Mouse (Mus musculus) bone marrow, adult 2 months (tissue): ENCODE measurements around the gene Fzd7. TPM values are rescaled to one million over a fixed set of nuclear protein-coding genes. Genes with fewer than 3 reads are reported as not detected.

Experiments
- H3K27ac ChIP-seq: fragments of 200-500 bp; 2 replicates; pipeline ENCODE4 v1.5.1; 2012; ENCODE audit warnings: low read depth, mild to moderate bottlenecking, control low read depth, inconsistent platforms, low read length; ENCODE audit not compliant: control insufficient read depth, poor library complexity, insufficient read depth
- H3K4me1 ChIP-seq: fragments of 200-500 bp; 2 replicates; pipeline ENCODE4 v1.6.1; 2011; ENCODE audit warnings: low read length; ENCODE audit not compliant: control insufficient read depth, insufficient read depth
- H3K4me3 ChIP-seq: fragments of 200-500 bp; replicated peaks from 2 replicates; pipeline ENCODE3; 2011; ENCODE audit warnings: mild to moderate bottlenecking, low read depth, low read length, control low read depth; ENCODE audit not compliant: control insufficient read depth
- CTCF ChIP-seq: fragments of 200-500 bp; IDR thresholded peaks from 2 replicates; pipeline ENCODE4 v1.5.1; 2011; ENCODE audit warnings: low read length, control low read depth; ENCODE audit not compliant: control insufficient read depth, insufficient read depth
- POLR2A ChIP-seq: fragments of 200-500 bp; IDR thresholded peaks from 2 replicates; pipeline ENCODE4 v1.6.1; 2011; ENCODE audit warnings: low read depth, mild to moderate bottlenecking, control low read depth, low read length, borderline replicate concordance; ENCODE audit not compliant: control insufficient read depth
- WGBS: fragments of 180-500 bp; shearing (Covaris S2); methylation state at CpG from one replicate; pipeline ENCODE4 v1.1.7; 2018; 5-methylcytosine and 5-hydroxymethylcytosine counted together
- polyA plus RNA-seq: library from polyadenylated mRNA; stranded (reverse); fragments of >200 nt; gene quantifications from 2 replicates; pipeline ENCODE4 v1.2.4, GENCODE M21; 2011; ENCODE audit warnings: low replicate concordance; ENCODE audit not compliant: missing spikeins, insufficient read depth, insufficient read length

Gene Fzd7
- polyA plus RNA-seq, 1 experiment, result 3.3 TPM

- WGBS, result 76% methylated on average over 3 of the region's 3 CpGs
- H3K4me3 ChIP-seq, result no peak overlapping the region
- TF ChIP-seq POLR2A, result no peak
- TF ChIP-seq CTCF, result no peak
- no peaks in the 10 kb centered on the region; the same call in 1 of the 2 replicates for H3K4me1 ChIP-seq
- H3K27ac ChIP-seq, result no peak overlapping the region
These were observed 38.0 kb upstream of the Fzd7 start for GRCm38 (mm10) chr1:59444127-59444660.

- no peak overlapping the region for H3K4me3 ChIP-seq
- WGBS, result 87% methylated on average over 5 of the region's 5 CpGs
- H3K27ac ChIP-seq, result no peak overlapping the region
- TF ChIP-seq CTCF (no peak), POLR2A (no peak)
- H3K4me1 ChIP-seq, result no peaks in the 10 kb centered on the region; the same call in 1 of the 2 replicates
These were observed 37.0 kb upstream of the Fzd7 start for GRCm38 (mm10) chr1:59445242-59445641.

GRCm38 (mm10) chr1:59448497-59449270 lies 33.5 kb upstream of the Fzd7 start:
- TF ChIP-seq CTCF (no peak), POLR2A (no peak)
- no peak overlapping the region for H3K4me3 ChIP-seq
- H3K4me1 ChIP-seq, result no peaks in the 10 kb centered on the region; the same call in 1 of the 2 replicates
- 86% methylated on average over 11 of the region's 11 CpGs for WGBS
- no peak overlapping the region for H3K27ac ChIP-seq

GRCm38 (mm10) chr1:59449423-59449822 lies 32.8 kb upstream of the Fzd7 start:
- Histone ChIP-seq H3K4me3 (no peak overlapping the region), H3K4me1 (no peaks in the 10 kb centered on the region; the same call in 1 of the 2 replicates), H3K27ac (no peak overlapping the region)
- WGBS, result 74% methylated on average over 11 of the region's 11 CpGs
- TF ChIP-seq POLR2A (no peak), CTCF (no peak)

GRCm38 (mm10) chr1:59450896-59451295 lies 31.3 kb upstream of the Fzd7 start:
- no peak overlapping the region for H3K4me3 ChIP-seq
- TF ChIP-seq CTCF, result no peak
- TF ChIP-seq POLR2A, result no peak
- 84% methylated on average over 11 of the region's 11 CpGs for WGBS
- no peaks in the 10 kb centered on the region for H3K4me1 ChIP-seq
- no peak overlapping the region for H3K27ac ChIP-seq

- no peak for TF ChIP-seq POLR2A
- TF ChIP-seq CTCF, result no peak
- no peak overlapping the region for H3K4me3 ChIP-seq
- WGBS, result 75% methylated on average over 9 of the region's 9 CpGs
- H3K4me1 ChIP-seq, result no peaks in the 10 kb centered on the region
- H3K27ac ChIP-seq, result no peak overlapping the region
These were observed 30.6 kb upstream of the Fzd7 start for GRCm38 (mm10) chr1:59451584-59451983.

- TF ChIP-seq POLR2A, result no peak
- no peak for TF ChIP-seq CTCF
- no peak overlapping the region for H3K27ac ChIP-seq
These were observed 25.4 kb upstream of the Fzd7 start for GRCm38 (mm10) chr1:59456825-59457224.

GRCm38 (mm10) chr1:59457873-59458272 lies 24.4 kb upstream of the Fzd7 start:
- 56% methylated on average over 4 of the region's 4 CpGs for WGBS
- Histone ChIP-seq H3K4me1 (no peaks in the 10 kb centered on the region), H3K4me3 (no peak overlapping the region), H3K27ac (no peak overlapping the region)
- TF ChIP-seq POLR2A (no peak), CTCF (no peak)

More at GRCm38 (mm10) chr1:59456825-59457224, 25.4 kb upstream of the Fzd7 start:
- 77% methylated on average over 3 of the region's 3 CpGs for WGBS
- no peak overlapping the region for H3K4me3 ChIP-seq
- no peaks in the 10 kb centered on the region for H3K4me1 ChIP-seq
